Mouse (Mus musculus) liver, embryonic 13.5 days (tissue): ENCODE results near the gene Olfr603. TPM values are rescaled to one million over a fixed set of nuclear protein-coding genes. Genes with fewer than 3 reads are reported as not detected.
"Not testable (repeated sequence)": the region's sequence is repeated elsewhere in the genome, so short reads cannot be mapped to it uniquely, and the experiment has no call there.

Experiments used
- ATAC-seq: fragments of 200-750 bp; cut with Nextera tagmentation; 2 replicates; pipeline ENCODE4 v1.8.0; 2017; ENCODE audit warnings: low read depth, mild to moderate bottlenecking, moderate number of reproducible peaks, moderate library complexity
- DNase-seq: peaks from one replicate; pipeline ENCODE4 v3.0.0; 2022
- H3K27ac ChIP-seq: fragments of 300-500 bp; sonication (generic); 2 replicates; pipeline ENCODE4 v1.5.1; 2015; ENCODE audit warnings: moderate library complexity, mild to moderate bottlenecking, inconsistent platforms
- H3K27me3 ChIP-seq: fragments of 300-500 bp; sonication (generic); 2 replicates; pipeline ENCODE4 v1.6.1; 2015; ENCODE audit warnings: mild to moderate bottlenecking, inconsistent platforms
- H3K36me3 ChIP-seq: fragments of 300-500 bp; sonication (generic); 2 replicates; pipeline ENCODE4 v1.6.1; 2015; ENCODE audit warnings: mild to moderate bottlenecking, inconsistent platforms
- H3K4me1 ChIP-seq: fragments of 300-500 bp; sonication (generic); replicated peaks from 2 replicates; pipeline ENCODE4 v1.6.1; 2015; ENCODE audit warnings: inconsistent platforms
- H3K4me2 ChIP-seq: fragments of 300-500 bp; sonication (generic); 2 replicates; pipeline ENCODE4 v1.6.1; 2015; ENCODE audit warnings: inconsistent platforms, mild to moderate bottlenecking, moderate library complexity
- H3K4me3 ChIP-seq: fragments of 300-500 bp; sonication (generic); replicated peaks from 2 replicates; pipeline ENCODE4 v1.5.1; 2015; ENCODE audit warnings: mild to moderate bottlenecking, inconsistent platforms
- H3K9ac ChIP-seq: fragments of 300-500 bp; sonication (generic); 2 replicates; pipeline ENCODE4 v1.6.1; 2015; ENCODE audit warnings: mild to moderate bottlenecking, inconsistent platforms
- H3K9me3 ChIP-seq: fragments of 300-500 bp; sonication (generic); replicated peaks from 2 replicates; pipeline ENCODE4 v1.6.1; 2016; ENCODE audit warnings: inconsistent platforms
- WGBS: fragments of 180-500 bp; shearing (Covaris S2); methylation state at CpG from one replicate; pipeline ENCODE4 v1.1.7; 2015; ENCODE audit not compliant: insufficient replicate concordance; 5-methylcytosine and 5-hydroxymethylcytosine counted together
- microRNA-seq: library from miRNA; unstranded; fragments of <30 nt; microRNA quantifications from one replicate; pipeline ENCODE4, GENCODE M21; 2016
- polyA plus RNA-seq: library from polyadenylated mRNA; unstranded; fragments of >200 nt; fragmentation: Nextera tagmentation; extraction: Ambion mirVana; gene quantifications from 2 replicates; pipeline ENCODE4 v1.2.1, GENCODE M21; 2015

Olfr603 gene
- polyA plus RNA-seq: not detected in 2 replicates

DNA sequence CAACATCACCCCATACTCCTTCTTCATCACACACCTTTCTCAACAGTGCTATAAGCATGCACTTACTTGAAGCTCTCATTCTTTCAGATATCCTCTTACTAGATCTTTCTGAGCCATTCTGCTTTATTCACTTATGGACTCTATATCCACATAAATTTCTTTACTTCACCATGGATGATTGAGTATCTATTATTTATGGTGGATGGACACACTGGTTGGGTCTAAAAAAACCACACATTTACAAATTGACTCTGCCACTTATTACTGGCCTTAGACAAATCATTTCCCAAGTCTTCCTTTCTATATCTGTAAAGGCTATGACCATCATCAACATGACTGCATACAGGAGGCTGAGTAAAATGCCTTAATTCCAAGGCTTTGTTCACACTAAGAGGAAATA lies at the start of gene Olfr603:
Gene Olfr603, minus strand, starts transcription at position 101 of the 400 bp plus-strand sequence.
- Histone ChIP-seq H3K9me3 (no peaks in the 10 kb centered on the region), H3K4me3 (no peak within 1 kb of the TSS), H3K27me3 (no peaks in the 10 kb centered on the region), H3K27ac (no peak within 1 kb of the TSS), H3K4me1 (no peaks in the 10 kb centered on the region), H3K36me3 (no peaks in the 10 kb centered on the region), H3K9ac (no peak within 1 kb of the TSS), H3K4me2 (no peak within 1 kb of the TSS)
- ATAC-seq: no peak
- no peak for DNase-seq

DNA sequence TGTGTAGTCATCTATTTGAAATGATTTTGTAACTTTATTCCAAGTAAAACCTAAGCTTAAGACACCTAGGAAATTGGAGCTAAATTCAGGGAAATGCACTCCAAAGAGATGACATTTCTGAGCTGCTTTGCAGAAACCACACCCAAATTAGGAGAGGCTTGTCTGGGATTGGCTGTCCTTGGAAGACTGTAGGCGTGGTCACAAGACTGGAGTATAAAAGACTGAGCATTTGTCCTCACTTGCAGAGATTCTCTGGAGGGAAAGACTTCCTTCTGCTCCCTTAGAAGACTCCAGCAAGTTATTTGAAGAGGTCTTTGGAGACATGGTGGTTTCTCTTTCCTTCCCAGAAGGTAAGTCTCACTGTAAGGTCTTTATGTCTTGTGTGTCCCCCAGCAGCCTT lies 28.8 kb upstream of the Olfr603 start, which contains the start of gene Usp17lc:
Gene Usp17lc, plus strand, starts transcription at position 301 of the 400 bp plus-strand sequence.
- WGBS: 53% methylated on average over 1 of the region's 1 CpGs
- H3K27ac ChIP-seq, H3K9me3 ChIP-seq, H3K4me3 ChIP-seq, H3K4me2 ChIP-seq, DNase-seq, ATAC-seq, H3K4me1 ChIP-seq, H3K36me3 ChIP-seq, H3K9ac ChIP-seq, H3K27me3 ChIP-seq: not testable (repeated sequence)

GRCm38 (mm10) chr7:103406521-103407055 lies 20.6 kb upstream of the Olfr603 start:
- 50% methylated on average over 3 of the region's 3 CpGs for WGBS
- not testable (repeated sequence) for DNase-seq, ATAC-seq

GRCm38 (mm10) chr7:103398981-103399380 lies 13.0 kb upstream of the Olfr603 start:
- Histone ChIP-seq H3K27me3 (no peaks in the 10 kb centered on the region), H3K4me2 (no peak overlapping the region), H3K4me3 (no peak overlapping the region), H3K27ac (no peak overlapping the region), H3K4me1 (no peaks in the 10 kb centered on the region), H3K9me3 (no peaks in the 10 kb centered on the region), H3K36me3 (no peaks in the 10 kb centered on the region), H3K9ac (no peak overlapping the region)
- ATAC-seq (no peak), DNase-seq (no peak)
- WGBS: 4% methylated on average over 1 of the region's 1 CpGs

More at GRCm38 (mm10) chr7:103406521-103407055, 20.6 kb upstream of the Olfr603 start:
- H3K36me3 ChIP-seq, H3K27me3 ChIP-seq, H3K4me3 ChIP-seq, H3K9ac ChIP-seq, H3K27ac ChIP-seq, H3K4me1 ChIP-seq, H3K9me3 ChIP-seq, H3K4me2 ChIP-seq: not testable (repeated sequence)

- Histone ChIP-seq H3K9ac (no peak overlapping the region), H3K4me2 (no peak overlapping the region), H3K4me3 (no peak overlapping the region), H3K27me3 (no peaks in the 10 kb centered on the region), H3K36me3 (no peaks in the 10 kb centered on the region), H3K27ac (no peak overlapping the region), H3K9me3 (no peaks in the 10 kb centered on the region), H3K4me1 (no peaks in the 10 kb centered on the region)
- no peak for ATAC-seq
- no peak for DNase-seq
Measured at GRCm38 (mm10) chr7:103397758-103398157, 11.8 kb upstream of the Olfr603 start.

DNA sequence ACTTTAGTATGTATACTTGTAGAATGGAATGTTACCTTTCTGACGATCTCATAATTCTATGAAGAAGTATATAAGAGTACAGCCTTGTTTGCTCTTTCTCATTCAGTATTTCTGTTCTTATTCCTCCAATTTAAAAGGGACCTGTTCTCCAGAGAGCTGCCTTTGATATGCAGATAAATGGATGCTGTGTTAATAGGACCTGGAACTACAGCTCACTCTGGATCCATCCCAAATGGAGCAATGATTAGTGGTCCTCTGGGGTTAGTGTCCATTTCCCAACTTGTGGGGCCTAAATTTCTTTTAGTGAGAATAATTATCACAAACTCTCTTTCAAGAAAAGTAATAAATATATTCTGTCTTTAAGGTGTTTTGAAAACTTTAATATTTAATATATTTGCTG lies 23.4 kb downstream of the Olfr603 start, which contains the start of gene Olfr601:
Gene Olfr601, minus strand, starts transcription at position 101 of the 400 bp plus-strand sequence.
- WGBS: 63% methylated on average over 1 of the region's 1 CpGs
- no peaks in the 10 kb centered on the region for H3K36me3 ChIP-seq
- no peak within 1 kb of the TSS for H3K27ac ChIP-seq
- H3K4me2 ChIP-seq: no peak within 1 kb of the TSS
- H3K4me1 ChIP-seq: no peaks in the 10 kb centered on the region
- ATAC-seq: no peak
- no peak for DNase-seq
- H3K27me3 ChIP-seq: no peaks in the 10 kb centered on the region
- H3K9me3 ChIP-seq: no peaks in the 10 kb centered on the region
- H3K4me3 ChIP-seq: no peak within 1 kb of the TSS
- no peak within 1 kb of the TSS for H3K9ac ChIP-seq

DNA sequence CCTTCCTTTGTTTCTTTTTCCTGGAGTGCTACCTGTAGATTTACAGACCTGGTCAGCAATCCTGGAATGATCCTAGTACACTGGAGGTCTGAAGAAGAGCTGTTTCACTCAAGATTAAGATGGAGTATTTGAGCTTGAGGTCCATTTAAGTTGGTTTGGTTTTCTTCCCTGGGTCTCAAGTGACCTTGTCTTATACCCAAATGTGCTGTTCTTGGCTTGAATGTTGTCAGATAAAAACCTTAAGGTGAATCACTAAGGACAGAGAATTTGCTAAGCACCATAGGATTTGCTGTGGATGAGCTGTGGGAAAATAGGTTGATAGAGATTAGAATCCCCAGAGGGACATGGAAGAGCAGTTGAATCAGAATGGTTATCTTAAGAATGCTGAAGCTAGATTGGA lies 36.4 kb downstream of the Olfr603 start, which contains the start of gene Olfr600:
Gene Olfr600, minus strand, starts transcription at position 101 of the 400 bp plus-strand sequence.
- ATAC-seq (no peak), DNase-seq (no peak)
- Histone ChIP-seq H3K27me3 (no peaks in the 10 kb centered on the region), H3K27ac (no peak within 1 kb of the TSS), H3K9ac (no peak within 1 kb of the TSS), H3K36me3 (no peaks in the 10 kb centered on the region), H3K4me2 (no peak within 1 kb of the TSS), H3K4me1 (no peaks in the 10 kb centered on the region), H3K4me3 (no peak within 1 kb of the TSS), H3K9me3 (no peaks in the 10 kb centered on the region)

GRCm38 (mm10) chr7:103335617-103336016 lies 50.4 kb downstream of the Olfr603 start, which contains the start of gene Olfr599:
Gene Olfr599 (plus strand): TSS chr7:103335917.
- no peak for ATAC-seq
- 67% methylated on average over 1 of the region's 1 CpGs for WGBS
- H3K36me3 ChIP-seq: no peaks in the 10 kb centered on the region

More at GRCm38 (mm10) chr7:103335617-103336016, 50.4 kb downstream of the Olfr603 start, which contains the start of gene Olfr599:
- H3K27me3 ChIP-seq: no peaks in the 10 kb centered on the region
- H3K9ac ChIP-seq: no peak within 1 kb of the TSS
- H3K4me3 ChIP-seq: no peak within 1 kb of the TSS
- H3K9me3 ChIP-seq: 0 out of 2 replicates have a peak, but pooled peaks cover 4% of the 10 kb centered on the region
- no peak for DNase-seq
- H3K27ac ChIP-seq: no peak within 1 kb of the TSS
- no peaks in the 10 kb centered on the region for H3K4me1 ChIP-seq
- no peak within 1 kb of the TSS for H3K4me2 ChIP-seq

Small RNA genes lying within 50 kb of the gene (microRNA-seq; reads per million reads assigned to microRNA genes)
- gene Gm25774: not detected

Other genes with a start within 250 kb of the Olfr603 start
- not detected in 2 replicates for gene Olfr588-ps1, start 245.3 kb downstream of the Olfr603 start, polyA plus RNA-seq
- gene Olfr589, start 229.8 kb downstream of the Olfr603 start, polyA plus RNA-seq: not detected in 2 replicates
- not detected in 2 replicates for gene Olfr591, start 207.8 kb downstream of the Olfr603 start, polyA plus RNA-seq
- not detected in 2 replicates for gene Olfr592, start 201.4 kb downstream of the Olfr603 start, polyA plus RNA-seq
- not detected in 2 replicates for gene Olfr593, start 174.3 kb downstream of the Olfr603 start, polyA plus RNA-seq
- gene Olfr594, start 169.2 kb downstream of the Olfr603 start, polyA plus RNA-seq: not detected in 2 replicates
- not detected in 2 replicates for gene Usp17ld, start 133.7 kb downstream of the Olfr603 start, polyA plus RNA-seq
- not detected in 2 replicates for gene Olfr596, start 80.5 kb downstream of the Olfr603 start, polyA plus RNA-seq
- gene Olfr597, start 69.9 kb downstream of the Olfr603 start, polyA plus RNA-seq: not detected in 2 replicates
- not detected in 2 replicates for gene Olfr598, start 62.6 kb downstream of the Olfr603 start, polyA plus RNA-seq
- not detected in 2 replicates for gene Olfr599, start 50.3 kb downstream of the Olfr603 start, polyA plus RNA-seq
- not detected in 2 replicates for gene Olfr600, start 36.5 kb downstream of the Olfr603 start, polyA plus RNA-seq
- gene Olfr601, start 23.5 kb downstream of the Olfr603 start, polyA plus RNA-seq: not detected in 2 replicates
- gene Usp17lc, start 28.9 kb upstream of the Olfr603 start, polyA plus RNA-seq: not detected in 2 replicates
- gene Olfr605, start 59.3 kb upstream of the Olfr603 start, polyA plus RNA-seq: not detected in 2 replicates
- gene Olfr606, start 62.9 kb upstream of the Olfr603 start, polyA plus RNA-seq: not detected in 2 replicates
- gene Olfr607, start 78.0 kb upstream of the Olfr603 start, polyA plus RNA-seq: not detected in 2 replicates
- not detected in 2 replicates for gene Olfr608, start 83.7 kb upstream of the Olfr603 start, polyA plus RNA-seq
- gene Olfr609, start 111.9 kb upstream of the Olfr603 start, polyA plus RNA-seq: not detected in 2 replicates
- not detected in 2 replicates for gene Olfr610, start 125.9 kb upstream of the Olfr603 start, polyA plus RNA-seq
- not detected in 2 replicates for gene Olfr611, start 134.7 kb upstream of the Olfr603 start, polyA plus RNA-seq
- gene Olfr612, start 156.5 kb upstream of the Olfr603 start, polyA plus RNA-seq: not detected in 2 replicates
- not detected in 2 replicates for gene Olfr613, start 161.9 kb upstream of the Olfr603 start, polyA plus RNA-seq
- not detected in 2 replicates for gene Olfr615, start 169.9 kb upstream of the Olfr603 start, polyA plus RNA-seq
- not detected in 2 replicates for gene Olfr616, start 183.0 kb upstream of the Olfr603 start, polyA plus RNA-seq
- not detected in 2 replicates for gene Olfr617, start 186.9 kb upstream of the Olfr603 start, polyA plus RNA-seq
- not detected in 2 replicates for gene Olfr618, start 203.9 kb upstream of the Olfr603 start, polyA plus RNA-seq
- gene Olfr619, start 214.4 kb upstream of the Olfr603 start, polyA plus RNA-seq: not detected in 2 replicates
- gene Olfr620, start 226.4 kb upstream of the Olfr603 start, polyA plus RNA-seq: not detected in 2 replicates